Mouse (Mus musculus): ENCODE results near the gene Tmem232. TPM values are rescaled to one million over a fixed set of nuclear protein-coding genes. Genes with fewer than 3 reads are reported as not detected.

Tmem232 gene
- total and polyA plus RNA-seq, 2 experiments from 2014 or later = 1.3 to 1.8 TPM

GRCm38 (mm10) chr17:65559273-65559672 lies 18.7 kb upstream of the Tmem232 start:
- 38% methylated on average over 5 of the region's 5 CpGs for WGBS
- no peak overlapping the region for H3K4me3 ChIP-seq (ENCODE audit: low read depth, low read length)
- TF ChIP-seq CTCF (IDR thresholded peaks at IDR 0.05) = peak; percentile 72
- H3K9me3 ChIP-seq (ENCODE audit: low read length) = no peaks in the 10 kb centered on the region
- no peaks in the 10 kb centered on the region for H3K27me3 ChIP-seq (ENCODE audit: insufficient read depth, low read length)
- no peak overlapping the region for H3K27ac ChIP-seq (ENCODE audit: low read depth, low read length)
- H3K36me3 ChIP-seq (ENCODE audit: insufficient read depth, low read length) = no peaks in the 10 kb centered on the region
- DNase-seq (ENCODE audit: low spot score) (no peak), ATAC-seq (ENCODE audit: low FRiP score) (no peak; the same call in 1 of the 2 replicates)
- H3K4me1 ChIP-seq (ENCODE audit: insufficient read depth, low read length) = no peaks in the 10 kb centered on the region
- no peak overlapping the region for H3K4me2 ChIP-seq (ENCODE audit: low read depth, low read length, poor library complexity, severe bottlenecking)
- no peak overlapping the region for H3K9ac ChIP-seq (replicated peaks; ENCODE audit: low read length, poor library complexity, severe bottlenecking)

DNA sequence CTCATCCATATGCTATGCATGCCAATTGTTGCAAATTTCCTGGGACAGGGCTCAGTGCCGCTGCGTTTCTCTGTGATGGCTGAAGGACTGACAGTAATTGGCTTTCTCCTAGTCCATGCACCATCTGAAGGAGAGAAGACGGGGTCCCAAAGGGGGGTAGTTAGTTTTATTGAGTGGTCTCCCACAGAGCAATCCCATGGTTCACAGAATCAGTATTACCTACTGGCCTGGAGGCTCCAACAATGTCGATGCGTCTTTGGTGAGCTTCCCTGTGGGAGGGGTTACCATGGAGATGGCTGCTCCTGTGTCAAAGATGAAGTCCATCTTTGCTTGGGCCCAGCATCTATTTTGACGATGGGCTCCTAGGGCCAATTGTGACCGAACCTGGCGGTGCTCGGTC lies 18.2 kb upstream of the Tmem232 start:
- H3K4me2 ChIP-seq (ENCODE audit: low read depth, low read length, poor library complexity, severe bottlenecking) = no peak overlapping the region

DNA sequence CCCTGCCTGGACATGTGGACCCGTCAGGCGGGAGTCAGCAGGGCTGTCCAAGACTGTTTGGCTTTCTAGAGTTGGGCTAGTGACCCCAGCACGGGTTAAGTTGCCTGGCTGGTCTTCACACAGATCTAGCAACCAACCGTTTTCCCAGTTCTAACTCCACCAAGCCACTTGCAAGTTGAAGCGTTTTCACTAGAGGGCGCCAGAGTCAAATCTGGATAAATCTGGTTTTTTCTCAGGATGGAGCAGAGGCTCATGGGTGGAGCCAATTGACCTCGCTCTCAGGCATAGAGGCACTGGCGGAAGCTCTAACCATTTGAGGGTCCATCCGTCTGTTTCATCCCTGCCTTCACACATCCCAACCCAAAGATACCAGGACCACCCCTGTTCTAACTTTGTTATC lies 17.6 kb upstream of the Tmem232 start:
- Histone ChIP-seq H3K9me3 (ENCODE audit: low read length) (no peaks in the 10 kb centered on the region), H3K36me3 (ENCODE audit: insufficient read depth, low read length) (no peaks in the 10 kb centered on the region), H3K27me3 (ENCODE audit: insufficient read depth, low read length) (no peaks in the 10 kb centered on the region), H3K9ac (replicated peaks; ENCODE audit: low read length, poor library complexity, severe bottlenecking) (no peak overlapping the region), H3K4me2 (ENCODE audit: low read depth, low read length, poor library complexity, severe bottlenecking) (no peak overlapping the region), H3K4me3 (ENCODE audit: low read depth, low read length) (no peak overlapping the region), H3K27ac (ENCODE audit: low read depth, low read length) (no peak overlapping the region), H3K4me1 (ENCODE audit: insufficient read depth, low read length) (no peaks in the 10 kb centered on the region)
- TF ChIP-seq CTCF (IDR thresholded peaks at IDR 0.05) = peak; percentile 66
- WGBS = 47% methylated on average over 9 of the region's 9 CpGs
- peak; percentile 34; the same call in 1 of the 2 replicates for ATAC-seq (ENCODE audit: low FRiP score)
- peak; percentile 60 for DNase-seq (ENCODE audit: low spot score)

More for the DNA sequence above, 18.2 kb upstream of the Tmem232 start:
- H3K4me3 ChIP-seq (ENCODE audit: low read depth, low read length) = no peak overlapping the region
- ATAC-seq (ENCODE audit: low FRiP score) = peak; percentile 56; the same call in 1 of the 2 replicates
- no peak overlapping the region for H3K9ac ChIP-seq (replicated peaks; ENCODE audit: low read length, poor library complexity, severe bottlenecking)
- no peaks in the 10 kb centered on the region for H3K27me3 ChIP-seq (ENCODE audit: insufficient read depth, low read length)
- H3K27ac ChIP-seq (ENCODE audit: low read depth, low read length) = no peak overlapping the region
- H3K36me3 ChIP-seq (ENCODE audit: insufficient read depth, low read length) = no peaks in the 10 kb centered on the region
- H3K4me1 ChIP-seq (ENCODE audit: insufficient read depth, low read length) = no peaks in the 10 kb centered on the region
- H3K9me3 ChIP-seq (ENCODE audit: low read length) = no peaks in the 10 kb centered on the region
- WGBS = 50% methylated on average over 9 of the region's 9 CpGs
- no peak for TF ChIP-seq CTCF (IDR thresholded peaks at IDR 0.05)
- DNase-seq (ENCODE audit: low spot score) = peak; percentile 24

DNA sequence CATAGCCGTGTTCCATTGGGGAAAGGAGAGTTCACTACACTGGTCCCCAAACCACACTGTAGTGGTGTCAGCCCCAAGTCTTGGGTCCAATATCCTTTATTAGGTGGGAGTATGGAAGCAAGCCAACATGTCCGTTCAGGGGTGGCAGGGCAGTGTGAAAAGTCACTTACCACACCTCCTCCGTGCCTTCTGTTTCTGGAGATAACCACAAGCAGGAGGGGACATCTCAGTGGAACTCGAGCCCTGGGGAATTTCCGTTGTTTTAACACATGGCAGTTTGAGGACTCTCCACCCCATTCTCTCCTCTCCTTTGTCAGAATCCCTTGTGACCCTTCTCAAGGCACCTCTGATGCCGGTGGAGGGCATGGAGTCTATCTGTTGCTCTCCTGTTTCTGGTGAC lies 16.6 kb upstream of the Tmem232 start:
- Histone ChIP-seq H3K27ac (ENCODE audit: low read depth, low read length) (no peak overlapping the region), H3K4me2 (ENCODE audit: low read depth, low read length, poor library complexity, severe bottlenecking) (no peak overlapping the region), H3K4me1 (ENCODE audit: insufficient read depth, low read length) (no peaks in the 10 kb centered on the region), H3K9me3 (ENCODE audit: low read length) (no peaks in the 10 kb centered on the region), H3K4me3 (ENCODE audit: low read depth, low read length) (no peak overlapping the region), H3K36me3 (ENCODE audit: insufficient read depth, low read length) (no peaks in the 10 kb centered on the region), H3K9ac (replicated peaks; ENCODE audit: low read length, poor library complexity, severe bottlenecking) (no peak overlapping the region), H3K27me3 (ENCODE audit: insufficient read depth, low read length) (no peaks in the 10 kb centered on the region)
- WGBS = 90% methylated on average over 6 of the region's 6 CpGs
- no peak for TF ChIP-seq CTCF (IDR thresholded peaks at IDR 0.05)
- no peak for DNase-seq (ENCODE audit: low spot score)
- ATAC-seq (ENCODE audit: low FRiP score) = no peak

GRCm38 (mm10) chr17:65556798-65557197 lies 16.2 kb upstream of the Tmem232 start:
- H3K9ac ChIP-seq (replicated peaks; ENCODE audit: low read length, poor library complexity, severe bottlenecking) = no peak overlapping the region
- no peaks in the 10 kb centered on the region for H3K36me3 ChIP-seq (ENCODE audit: insufficient read depth, low read length)
- 70% methylated on average over 10 of the region's 10 CpGs for WGBS

DNA sequence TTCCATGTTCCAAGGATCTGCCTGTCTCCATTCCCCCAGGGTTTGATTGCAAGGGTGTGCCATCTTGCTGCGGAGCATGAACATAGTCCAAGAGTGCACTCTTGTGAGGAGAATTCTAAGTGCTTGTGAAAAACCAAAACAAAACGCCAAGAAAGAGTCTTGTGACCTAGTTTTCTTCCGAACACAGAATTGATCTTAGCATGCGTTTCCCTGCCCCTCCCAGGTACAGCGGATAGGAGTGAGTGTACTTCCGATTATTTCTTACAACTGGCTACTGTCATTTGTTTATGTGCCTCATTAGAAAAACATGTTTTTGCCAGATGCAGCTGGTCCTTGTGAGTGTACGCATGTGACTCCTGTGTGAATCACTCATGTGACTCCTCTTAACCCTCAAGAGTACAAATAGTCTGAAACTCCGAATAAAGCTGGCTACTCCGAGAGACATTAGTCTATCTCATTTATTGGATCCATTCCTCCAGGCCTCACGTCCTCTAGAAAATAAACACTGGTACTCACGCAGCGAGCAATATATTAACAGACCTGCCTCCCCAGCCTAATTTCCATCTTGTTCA lies 11.9 kb upstream of the Tmem232 start:
- no peak for DNase-seq (ENCODE audit: low spot score)
- no peak overlapping the region for H3K4me2 ChIP-seq (ENCODE audit: low read depth, low read length, poor library complexity, severe bottlenecking)
- peak; percentile 36 for TF ChIP-seq CTCF (IDR thresholded peaks at IDR 0.05)
- H3K4me1 ChIP-seq (ENCODE audit: insufficient read depth, low read length) = no peaks in the 10 kb centered on the region
- no peak overlapping the region for H3K27ac ChIP-seq (ENCODE audit: low read depth, low read length)
- no peaks in the 10 kb centered on the region for H3K27me3 ChIP-seq (ENCODE audit: insufficient read depth, low read length)
- no peaks in the 10 kb centered on the region for H3K9me3 ChIP-seq (ENCODE audit: low read length)
- ATAC-seq (ENCODE audit: low FRiP score) = no peak
- no peak overlapping the region for H3K9ac ChIP-seq (replicated peaks; ENCODE audit: low read length, poor library complexity, severe bottlenecking)
- 84% methylated on average over 12 of the region's 12 CpGs for WGBS
- H3K36me3 ChIP-seq (ENCODE audit: insufficient read depth, low read length) = no peaks in the 10 kb centered on the region
- no peak overlapping the region for H3K4me3 ChIP-seq (ENCODE audit: low read depth, low read length)

More at GRCm38 (mm10) chr17:65556798-65557197, 16.2 kb upstream of the Tmem232 start:
- TF ChIP-seq CTCF (IDR thresholded peaks at IDR 0.05) = no peak
- H3K4me3 ChIP-seq (ENCODE audit: low read depth, low read length) = no peak overlapping the region
- H3K9me3 ChIP-seq (ENCODE audit: low read length) = no peaks in the 10 kb centered on the region
- no peaks in the 10 kb centered on the region for H3K4me1 ChIP-seq (ENCODE audit: insufficient read depth, low read length)
- H3K27me3 ChIP-seq (ENCODE audit: insufficient read depth, low read length) = no peaks in the 10 kb centered on the region
- H3K4me2 ChIP-seq (ENCODE audit: low read depth, low read length, poor library complexity, severe bottlenecking) = no peak overlapping the region
- DNase-seq (ENCODE audit: low spot score) = no peak
- H3K27ac ChIP-seq (ENCODE audit: low read depth, low read length) = no peak overlapping the region
- ATAC-seq (ENCODE audit: low FRiP score) = no peak

Measured in midbrain, postnatal 0 days (tissue).